Comparison of ENCODE assay signal across 8 mouse cellular contexts in the genomic region with DNA sequence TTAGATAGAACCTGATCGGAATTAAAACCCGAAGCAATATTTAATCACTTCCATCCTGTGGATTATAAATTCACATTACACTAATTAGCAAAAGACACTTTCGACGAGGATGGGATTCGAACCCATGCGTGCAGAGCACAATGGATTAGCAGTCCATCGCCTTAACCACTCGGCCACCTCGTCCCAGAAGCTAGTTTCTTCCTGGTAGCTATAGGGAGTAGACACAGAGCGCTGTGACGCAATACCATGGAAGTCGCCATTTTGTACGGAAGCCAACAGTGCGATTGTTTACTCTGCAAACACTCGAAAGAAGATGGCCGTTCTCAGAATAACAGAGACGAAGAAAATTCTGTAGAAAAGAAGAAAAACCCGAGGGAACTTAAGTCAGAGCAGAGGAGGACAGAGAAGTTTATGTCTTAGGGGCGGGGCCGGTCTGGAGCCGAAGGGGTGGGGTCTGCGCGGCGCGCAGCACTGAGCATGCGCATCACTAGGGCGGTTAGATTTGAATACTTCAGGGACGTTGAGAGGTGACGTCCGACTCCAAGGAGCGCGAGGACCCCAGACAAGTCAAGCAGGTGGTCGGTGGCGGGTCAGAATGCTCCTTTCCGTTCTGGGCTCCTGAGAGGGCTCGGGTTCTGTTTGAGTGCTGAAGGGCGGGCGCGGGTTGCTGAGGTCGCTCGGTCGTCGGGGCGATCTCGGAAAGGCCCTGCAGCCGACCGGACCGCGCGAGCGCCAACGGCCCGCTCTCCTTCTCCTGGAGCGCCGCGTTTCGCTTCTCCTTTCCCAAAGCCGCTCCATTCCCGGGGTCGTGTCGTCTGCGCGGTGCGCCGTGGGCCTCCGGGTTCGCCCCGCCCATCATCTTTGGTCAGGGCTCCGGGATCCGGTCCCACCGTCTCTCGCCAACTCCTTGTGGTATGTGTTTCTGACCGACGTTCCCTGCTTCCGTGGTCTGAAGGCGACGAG. TPM values are rescaled to one million over a fixed set of nuclear protein-coding genes. Genes with fewer than 3 reads are reported as not detected.
A peak's percentile ranks its signal among the peaks of the same experiment; 100 is the strongest.
DNase-seq lines count a peak whose midpoint lies in the region; ATAC-seq and TF ChIP-seq lines count a peak whose summit lies in the region.

A gene (plus strand): TSS at position 471 of the 963 bp plus-strand sequence.

- H3K4me3 ChIP-seq in heart, embryonic 11.5 days (ENCODE audit: low read depth, low read length): peak within 1 kb of the TSS; percentile 66
- H3K4me3 ChIP-seq in kidney, embryonic 16.5 days (ENCODE audit: low read length): peak within 1 kb of the TSS; percentile 91
- H3K4me3 ChIP-seq in liver, adult 2 months (ENCODE audit: insufficient read depth, low read depth, low read length): peak within 1 kb of the TSS; percentile 95
- H3K4me3 ChIP-seq in myocyte: peak within 1 kb of the TSS; percentile 74

- peak; percentile 98 for DNase-seq in B cell, adult 2 months
- DNase-seq in brain, adult 2 months (ENCODE audit: low read depth, low spot score): peak; percentile 96
- peak; percentile 79 for DNase-seq in liver, adult 2 months (ENCODE audit: extremely low read depth, low read depth, low spot score)
- peak; percentile 98 for DNase-seq in splenic B cell, adult 2 months (ENCODE audit: low read depth, low spot score)

- H3ac ChIP-seq in myocyte (ENCODE audit: control insufficient read depth, insufficient read length): peak within 1 kb of the TSS; percentile 26

- H3K9me3 ChIP-seq in heart, embryonic 11.5 days (replicated peaks; ENCODE audit: control insufficient read depth, low read length): no peaks in the 10 kb centered on the region
- H3K9me3 ChIP-seq in kidney, embryonic 16.5 days (ENCODE audit: low read length): no peaks in the 10 kb centered on the region

- peak within 1 kb of the TSS; percentile 66 for H3K4me2 ChIP-seq in heart, embryonic 11.5 days
- peak within 1 kb of the TSS; percentile 63 for H3K4me2 ChIP-seq in kidney, embryonic 16.5 days (replicated peaks; ENCODE audit: low read depth, low read length)
- H3K4me2 ChIP-seq in myocyte (ENCODE audit: low read depth): peak within 1 kb of the TSS; percentile 71

- peaks cover 6% of the 10 kb centered on the region for H3K4me1 ChIP-seq in heart, embryonic 11.5 days (ENCODE audit: control insufficient read depth, insufficient read depth, low read length)
- H3K4me1 ChIP-seq in kidney, embryonic 16.5 days (ENCODE audit: insufficient read depth, low read length): peaks cover 10% of the 10 kb centered on the region
- H3K4me1 ChIP-seq in liver, adult 2 months (ENCODE audit: control insufficient read depth, insufficient read depth, low read length): no peaks in the 10 kb centered on the region

- peak; percentile 90 for ATAC-seq in erythroblast, adult 5-6 weeks (replicated peaks; ENCODE audit: low FRiP score, poor library complexity, severe bottlenecking)
- peak; percentile 94 for ATAC-seq in heart, embryonic 11.5 days (replicated peaks; ENCODE audit: insufficient number of reproducible peaks, low FRiP score, low TSS enrichment)
- ATAC-seq in kidney, embryonic 16.5 days (ENCODE audit: low FRiP score, low TSS enrichment): peak; percentile 97

- WGBS in heart, embryonic 11.5 days (ENCODE audit: insufficient replicate concordance): 1% methylated on average over 77 of the region's 77 CpGs
- under 1% methylated on average over 70 of the region's 77 CpGs for WGBS in kidney, embryonic 16.5 days
- under 1% methylated on average over 77 of the region's 77 CpGs for WGBS in liver, adult 2 months

- no peak for TF ChIP-seq POLR2A in liver, adult 2 months (IDR thresholded peaks at IDR 0.05; ENCODE audit: extremely low read depth, insufficient read depth, low read length)
- TF ChIP-seq POLR2A in myocyte (IDR thresholded peaks at IDR 0.05; ENCODE audit: insufficient read length, low read depth): peak; percentile 51

- H3K36me3 ChIP-seq in heart, embryonic 11.5 days (ENCODE audit: control insufficient read depth, insufficient read depth, low read length): no peaks in the 10 kb centered on the region
- no peaks in the 10 kb centered on the region for H3K36me3 ChIP-seq in kidney, embryonic 16.5 days (ENCODE audit: insufficient read depth, low read length)
- no peaks in the 10 kb centered on the region for H3K36me3 ChIP-seq in liver, adult 2 months (ENCODE audit: control insufficient read depth, insufficient read depth, low read length)
- no peaks in the 10 kb centered on the region for H3K36me3 ChIP-seq in myocyte (ENCODE audit: control insufficient read depth, insufficient read depth)
- no peaks in the 10 kb centered on the region for H3K36me3 ChIP-seq in splenic B cell, adult 2 months (ENCODE audit: control insufficient read depth, insufficient read depth, low read length, poor library complexity, severe bottlenecking)

- H3K79me2 ChIP-seq in liver, adult 2 months (ENCODE audit: control insufficient read depth, insufficient read depth, low read length): 0 out of 2 replicates have a peak, but pooled peaks cover 9% of the 10 kb centered on the region
- H3K79me2 ChIP-seq in myocyte (ENCODE audit: control insufficient read depth, insufficient read depth): peaks cover 46% of the 10 kb centered on the region

- peak within 1 kb of the TSS; percentile 77 for H3K9ac ChIP-seq in heart, embryonic 11.5 days (ENCODE audit: low read depth, low read length)
- peak within 1 kb of the TSS; percentile 84 for H3K9ac ChIP-seq in kidney, embryonic 16.5 days (replicated peaks; ENCODE audit: low read length)
- peak within 1 kb of the TSS; percentile 58 for H3K9ac ChIP-seq in liver, adult 2 months (ENCODE audit: low read depth, low read length)

- no peaks in the 10 kb centered on the region for H3K27me3 ChIP-seq in heart, embryonic 11.5 days (ENCODE audit: control insufficient read depth, insufficient read depth, low read length)
- no peaks in the 10 kb centered on the region for H3K27me3 ChIP-seq in kidney, embryonic 16.5 days (ENCODE audit: insufficient read depth, low read length)
- no peaks in the 10 kb centered on the region for H3K27me3 ChIP-seq in liver, adult 2 months (ENCODE audit: control insufficient read depth, insufficient read depth, low read length)
- H3K27me3 ChIP-seq in myocyte (ENCODE audit: control insufficient read depth, insufficient read depth, insufficient read length): no peaks in the 10 kb centered on the region
- no peaks in the 10 kb centered on the region for H3K27me3 ChIP-seq in splenic B cell, adult 2 months (ENCODE audit: control insufficient read depth, insufficient read depth, low read length, poor library complexity, severe bottlenecking)

- no peak for TF ChIP-seq CTCF in liver, adult 2 months (IDR thresholded peaks at IDR 0.05; ENCODE audit: low read depth, low read length)

- H3K27ac ChIP-seq in heart, embryonic 11.5 days (ENCODE audit: low read depth, low read length): peak within 1 kb of the TSS; percentile 89
- H3K27ac ChIP-seq in kidney, embryonic 16.5 days (ENCODE audit: low read length): peak within 1 kb of the TSS; percentile 94
- H3K27ac ChIP-seq in liver, adult 2 months (replicated peaks; ENCODE audit: insufficient read depth, low read depth, low read length): 0 out of 2 replicates have a peak within 1 kb of the TSS, but pooled peaks have one; percentile 20

TF ChIP-seq in myocyte, 11 proteins besides CTCF, POLR2A, EP300 and RAD21:
- no peak for TF ChIP-seq USF1 (IDR thresholded peaks at IDR 0.05; ENCODE audit: low read depth)
- TF ChIP-seq REST (IDR thresholded peaks at IDR 0.05; ENCODE audit: insufficient read depth, insufficient read length): no peak
- TF ChIP-seq TCF3 (IDR thresholded peaks at IDR 0.05; ENCODE audit: insufficient read length, low read depth): no peak
- TF ChIP-seq TCF12 (IDR thresholded peaks at IDR 0.05; ENCODE audit: insufficient read depth, poor library complexity, severe bottlenecking): no peak
- peak; percentile 97 for TF ChIP-seq E2F4 (IDR thresholded peaks at IDR 0.05; ENCODE audit: insufficient read depth)
- no peak for TF ChIP-seq SRF (IDR thresholded peaks at IDR 0.05; ENCODE audit: control insufficient read depth, insufficient read length, low read depth)
- peak; percentile 96 for TF ChIP-seq CEBPB (IDR thresholded peaks at IDR 0.05; ENCODE audit: insufficient read depth, poor library complexity, severe bottlenecking)
- TF ChIP-seq MAX (IDR thresholded peaks at IDR 0.05; ENCODE audit: low read depth): no peak
- peak; percentile 49 for TF ChIP-seq POLR2AphosphoS2 (IDR thresholded peaks at IDR 0.05; ENCODE audit: insufficient read length, low read depth)
- TF ChIP-seq MYOD1 (IDR thresholded peaks at IDR 0.05; ENCODE audit: control insufficient read depth in 1 of 3, insufficient read length in 2 of 3, low read depth in 2 of 3): no peak
- TF ChIP-seq MYOG (IDR thresholded peaks at IDR 0.05; ENCODE audit: control insufficient read depth in 1 of 3, insufficient read depth in 1 of 3, insufficient read length in 2 of 3, low read depth in 2 of 3): no peak

RNA-seq across cellular contexts. Expression of the gene that starts here (rescaled TPM):
- total RNA-seq in erythroblast, adult 5-6 weeks (2015; ENCODE audit: low replicate concordance): 25.9 and 29.8 TPM in 2 replicates
- 47.8 and 56.3 TPM in 2 replicates for total RNA-seq in erythroblast, adult 5-6 weeks (2017; ENCODE audit: low replicate concordance)
- 26.5 and 30.9 TPM in 2 replicates for polyA plus RNA-seq in heart, embryonic 11.5 days (2014; fragmentation: Nextera tagmentation; extraction: Ambion mirVana)
- 38.3 and 47.0 TPM in 2 replicates for polyA plus RNA-seq in kidney, embryonic 16.5 days (2015; fragmentation: Nextera tagmentation; extraction: Ambion mirVana)
- total RNA-seq in liver, adult 2 months (2014; rRNA removed): 0.28 and 0.67 TPM in 2 replicates
- polyA plus RNA-seq in liver, adult 2 months (2012; rRNA removed): not detected in 2 replicates
- polyA plus RNA-seq in myocyte (2012; fragmentation: generic; extraction: Trizol): 1.4 TPM

Comparison
In these comparisons a context has a peak if more than half of its experiments do, and no peak if none do; other contexts are left out.
1. Peak in every context shown above with its lines: DNase-seq, ATAC-seq, H3K4me3 ChIP-seq and H3K27ac ChIP-seq.
2. RNA of the gene that starts here (total RNA-seq): 25.9 to 56.3 TPM in erythroblast, adult 5-6 weeks; 0.28 to 0.67 TPM in liver, adult 2 months; every median in the first group is over 10 times any median in the second.
3. RNA of the gene that starts here (polyA plus RNA-seq): 38.3 to 47.0 TPM in kidney, embryonic 16.5 days and 26.5 to 30.9 TPM in heart, embryonic 11.5 days; 1.4 TPM in myocyte (single experiment) and not detected in liver, adult 2 months; every median in the first group is over 10 times any median in the second.
4. Peak in DNase-seq, H3K4me3 ChIP-seq, H3K27ac ChIP-seq and H3K9ac ChIP-seq in liver, adult 2 months; RNA of the gene not detected or under 1 TPM.
5. H3K27ac ChIP-seq: peak in every context shown above with its lines; median percentile 94 in kidney, embryonic 16.5 days; 89 in heart, embryonic 11.5 days; 20 in liver, adult 2 months.